Mouse (Mus musculus): ENCODE results near the gene Galnt13.

DNA sequence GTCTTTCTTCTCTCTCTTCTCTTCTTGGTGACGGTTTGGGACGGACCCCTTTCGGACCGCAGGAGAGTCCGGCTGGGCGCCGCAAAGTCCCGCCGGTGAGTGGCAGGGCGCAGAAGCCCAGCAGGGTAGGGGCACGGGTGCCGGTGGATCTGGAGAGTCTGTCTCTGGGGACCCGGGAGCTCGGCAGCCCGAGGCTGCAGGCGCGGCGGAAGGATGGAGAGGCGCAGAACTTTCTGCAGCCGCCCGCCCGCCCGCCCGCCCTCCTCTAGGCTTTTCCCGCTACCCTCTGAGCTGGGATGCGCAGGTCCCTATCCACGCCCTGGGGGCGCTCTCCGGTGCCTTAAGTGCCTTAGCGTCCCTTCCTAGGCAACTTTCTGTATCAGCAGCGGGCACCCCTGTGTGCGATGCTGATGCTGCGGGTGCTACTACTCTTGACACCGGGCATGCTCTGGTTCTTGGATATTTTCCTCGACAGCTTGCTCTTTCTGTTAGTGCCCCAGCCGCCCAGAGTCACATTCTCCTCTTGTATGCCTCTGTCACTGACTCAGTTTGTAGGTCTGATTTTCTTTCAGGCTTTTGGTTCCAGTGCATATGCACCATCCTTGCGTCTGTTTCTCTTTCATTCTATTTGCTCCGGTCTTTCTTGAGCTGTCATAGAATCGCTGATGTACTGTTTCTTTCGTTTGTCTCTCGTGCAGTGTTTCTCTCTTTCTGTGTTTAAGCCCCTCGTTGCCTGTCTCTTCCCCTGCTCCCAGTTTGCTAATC lies 801 bp downstream of the Galnt13 start:
- TF ChIP-seq CTCF (IDR thresholded peaks at IDR 0.05; ENCODE audit: borderline replicate concordance, insufficient read depth, low read length) (no peak), POLR2A (IDR thresholded peaks at IDR 0.05; ENCODE audit: low read depth, low read length) (no peak)

Data from embryonic fibroblast, embryonic 13.5 days (primary cell).